Mouse (Mus musculus): ENCODE measurements around the gene Zw10. TPM values are rescaled to one million over a fixed set of nuclear protein-coding genes. Genes with fewer than 3 reads are reported as not detected.

The Zw10 gene
- polyA plus RNA-seq (2014; fragmentation: Nextera tagmentation; extraction: Ambion mirVana): 37.0 and 44.0 TPM in 2 replicates

- H3K27me3 ChIP-seq (replicated peaks; ENCODE audit: control insufficient read depth, insufficient read depth, low read length): no peaks in the 10 kb centered on the region
- peak; percentile 98 for ATAC-seq (replicated peaks; ENCODE audit: low FRiP score, low TSS enrichment, low read depth)
Observed at GRCm38 (mm10) chr9:49055333-49056205, at the start of gene Zw10. Gene Zw10, plus strand, starts transcription at chr9:49055613.

GRCm38 (mm10) chr9:49015824-49016223 is 39.6 kb upstream of the Zw10 start:
- no peaks in the 10 kb centered on the region for H3K27me3 ChIP-seq (replicated peaks; ENCODE audit: control insufficient read depth, insufficient read depth, low read length)
- H3K27ac ChIP-seq (ENCODE audit: low read depth): no peak overlapping the region
- H3K9ac ChIP-seq (ENCODE audit: low read length): no peak overlapping the region
- H3K4me1 ChIP-seq (replicated peaks; ENCODE audit: control insufficient read depth, insufficient read depth, low read length): no peaks in the 10 kb centered on the region
- DNase-seq (ENCODE audit: low spot score) (no peak), ATAC-seq (replicated peaks; ENCODE audit: low FRiP score, low TSS enrichment, low read depth) (no peak)
- H3K4me3 ChIP-seq (ENCODE audit: low read depth, low read length): no peak overlapping the region
- no peak overlapping the region for H3K4me2 ChIP-seq (ENCODE audit: low read length)
- H3K9me3 ChIP-seq (ENCODE audit: control insufficient read depth, low read length): no peaks in the 10 kb centered on the region
- 70% methylated on average over 7 of the region's 7 CpGs for WGBS
- H3K36me3 ChIP-seq (ENCODE audit: control insufficient read depth, insufficient read depth, low read length): peaks cover 74% of the 10 kb centered on the region

More at GRCm38 (mm10) chr9:49055333-49056205, at the start of gene Zw10:
- peaks cover 5% of the 10 kb centered on the region; the same call in 1 of the 2 replicates for H3K4me1 ChIP-seq (replicated peaks; ENCODE audit: control insufficient read depth, insufficient read depth, low read length)
- WGBS: under 1% methylated on average over 53 of the region's 53 CpGs
- peak within 1 kb of the TSS; percentile 74 for H3K4me2 ChIP-seq (ENCODE audit: low read length)
- peak within 1 kb of the TSS; percentile 95 for H3K4me3 ChIP-seq (ENCODE audit: low read depth, low read length)
- H3K36me3 ChIP-seq (ENCODE audit: control insufficient read depth, insufficient read depth, low read length): peaks cover 23% of the 10 kb centered on the region
- no peaks in the 10 kb centered on the region for H3K9me3 ChIP-seq (ENCODE audit: control insufficient read depth, low read length)
- peak within 1 kb of the TSS; percentile 72 for H3K9ac ChIP-seq (ENCODE audit: low read length)
- DNase-seq (ENCODE audit: low spot score): peak; percentile 95
- H3K27ac ChIP-seq (ENCODE audit: low read depth): peak within 1 kb of the TSS; percentile 57; the same call in 1 of the 2 replicates

GRCm38 (mm10) chr9:49021289-49021688 is 34.1 kb upstream of the Zw10 start:
- H3K27me3 ChIP-seq (replicated peaks; ENCODE audit: control insufficient read depth, insufficient read depth, low read length): no peaks in the 10 kb centered on the region
- 96% methylated on average over 5 of the region's 5 CpGs for WGBS
- no peak overlapping the region for H3K4me3 ChIP-seq (ENCODE audit: low read depth, low read length)
- ATAC-seq (replicated peaks; ENCODE audit: low FRiP score, low TSS enrichment, low read depth) (no peak), DNase-seq (ENCODE audit: low spot score) (no peak)
- H3K36me3 ChIP-seq (ENCODE audit: control insufficient read depth, insufficient read depth, low read length): peaks cover 49% of the 10 kb centered on the region
- no peak overlapping the region for H3K27ac ChIP-seq (ENCODE audit: low read depth)
- no peaks in the 10 kb centered on the region for H3K9me3 ChIP-seq (ENCODE audit: control insufficient read depth, low read length)
- H3K9ac ChIP-seq (ENCODE audit: low read length): no peak overlapping the region
- H3K4me2 ChIP-seq (ENCODE audit: low read length): no peak overlapping the region
- H3K4me1 ChIP-seq (replicated peaks; ENCODE audit: control insufficient read depth, insufficient read depth, low read length): no peaks in the 10 kb centered on the region

- 82% methylated on average over 5 of the region's 5 CpGs for WGBS
- Histone ChIP-seq H3K4me1 (replicated peaks; ENCODE audit: control insufficient read depth, insufficient read depth, low read length) (no peaks in the 10 kb centered on the region; the same call in 1 of the 2 replicates), H3K9ac (ENCODE audit: low read length) (no peak overlapping the region), H3K36me3 (ENCODE audit: control insufficient read depth, insufficient read depth, low read length) (peaks cover 50% of the 10 kb centered on the region), H3K27me3 (replicated peaks; ENCODE audit: control insufficient read depth, insufficient read depth, low read length) (no peaks in the 10 kb centered on the region), H3K27ac (ENCODE audit: low read depth) (no peak overlapping the region), H3K4me3 (ENCODE audit: low read depth, low read length) (no peak overlapping the region), H3K4me2 (ENCODE audit: low read length) (no peak overlapping the region), H3K9me3 (ENCODE audit: control insufficient read depth, low read length) (no peaks in the 10 kb centered on the region)
- ATAC-seq (replicated peaks; ENCODE audit: low FRiP score, low TSS enrichment, low read depth) (no peak), DNase-seq (ENCODE audit: low spot score) (no peak)
Observed at GRCm38 (mm10) chr9:49023956-49024355, 31.5 kb upstream of the Zw10 start.

GRCm38 (mm10) chr9:49024529-49024928 is 30.9 kb upstream of the Zw10 start:
- Histone ChIP-seq H3K27me3 (replicated peaks; ENCODE audit: control insufficient read depth, insufficient read depth, low read length) (no peaks in the 10 kb centered on the region), H3K4me2 (ENCODE audit: low read length) (no peak overlapping the region), H3K4me1 (replicated peaks; ENCODE audit: control insufficient read depth, insufficient read depth, low read length) (no peaks in the 10 kb centered on the region; the same call in 1 of the 2 replicates), H3K27ac (ENCODE audit: low read depth) (no peak overlapping the region), H3K4me3 (ENCODE audit: low read depth, low read length) (no peak overlapping the region), H3K9ac (ENCODE audit: low read length) (no peak overlapping the region), H3K9me3 (ENCODE audit: control insufficient read depth, low read length) (no peaks in the 10 kb centered on the region), H3K36me3 (ENCODE audit: control insufficient read depth, insufficient read depth, low read length) (peaks cover 55% of the 10 kb centered on the region)
- 85% methylated on average over 2 of the region's 2 CpGs for WGBS
- ATAC-seq (replicated peaks; ENCODE audit: low FRiP score, low TSS enrichment, low read depth) (no peak), DNase-seq (ENCODE audit: low spot score) (no peak)

- ATAC-seq (replicated peaks; ENCODE audit: low FRiP score, low TSS enrichment, low read depth) (no peak), DNase-seq (ENCODE audit: low spot score) (no peak)
- Histone ChIP-seq H3K9ac (ENCODE audit: low read length) (no peak overlapping the region), H3K36me3 (ENCODE audit: control insufficient read depth, insufficient read depth, low read length) (peaks cover 83% of the 10 kb centered on the region), H3K4me3 (ENCODE audit: low read depth, low read length) (no peak overlapping the region), H3K4me1 (replicated peaks; ENCODE audit: control insufficient read depth, insufficient read depth, low read length) (no peaks in the 10 kb centered on the region), H3K4me2 (ENCODE audit: low read length) (no peak overlapping the region), H3K9me3 (ENCODE audit: control insufficient read depth, low read length) (no peaks in the 10 kb centered on the region), H3K27me3 (replicated peaks; ENCODE audit: control insufficient read depth, insufficient read depth, low read length) (no peaks in the 10 kb centered on the region), H3K27ac (ENCODE audit: low read depth) (no peak overlapping the region)
- WGBS: 95% methylated on average over 4 of the region's 4 CpGs
Observed at GRCm38 (mm10) chr9:49034764-49035163, 20.6 kb upstream of the Zw10 start.

GRCm38 (mm10) chr9:49050901-49051300 is 4.5 kb upstream of the Zw10 start:
- 0 out of 2 replicates have a peak, but pooled peaks cover 2% of the 10 kb centered on the region for H3K4me1 ChIP-seq (replicated peaks; ENCODE audit: control insufficient read depth, insufficient read depth, low read length)
- no peaks in the 10 kb centered on the region for H3K27me3 ChIP-seq (replicated peaks; ENCODE audit: control insufficient read depth, insufficient read depth, low read length)
- DNase-seq (ENCODE audit: low spot score) (no peak), ATAC-seq (replicated peaks; ENCODE audit: low FRiP score, low TSS enrichment, low read depth) (no peak)
- no peak overlapping the region for H3K4me2 ChIP-seq (ENCODE audit: low read length)
- no peaks in the 10 kb centered on the region for H3K36me3 ChIP-seq (ENCODE audit: control insufficient read depth, insufficient read depth, low read length)
- no peak overlapping the region for H3K9ac ChIP-seq (ENCODE audit: low read length)
- H3K27ac ChIP-seq (ENCODE audit: low read depth): no peak overlapping the region
- WGBS: 73% methylated on average over 5 of the region's 5 CpGs
- no peaks in the 10 kb centered on the region for H3K9me3 ChIP-seq (ENCODE audit: control insufficient read depth, low read length)
- no peak overlapping the region for H3K4me3 ChIP-seq (ENCODE audit: low read depth, low read length)

GRCm38 (mm10) chr9:49051349-49051748 is 4.1 kb upstream of the Zw10 start:
- H3K27me3 ChIP-seq (replicated peaks; ENCODE audit: control insufficient read depth, insufficient read depth, low read length): no peaks in the 10 kb centered on the region
- DNase-seq (ENCODE audit: low spot score): peak; percentile 75

More at GRCm38 (mm10) chr9:49051349-49051748, 4.1 kb upstream of the Zw10 start:
- H3K4me2 ChIP-seq (ENCODE audit: low read length): no peak overlapping the region
- 13% methylated on average over 5 of the region's 5 CpGs for WGBS
- no peak overlapping the region for H3K9ac ChIP-seq (ENCODE audit: low read length)
- no peak overlapping the region for H3K27ac ChIP-seq (ENCODE audit: low read depth)
- no peak for ATAC-seq (replicated peaks; ENCODE audit: low FRiP score, low TSS enrichment, low read depth)
- H3K4me3 ChIP-seq (ENCODE audit: low read depth, low read length): no peak overlapping the region
- no peaks in the 10 kb centered on the region for H3K9me3 ChIP-seq (ENCODE audit: control insufficient read depth, low read length)
- H3K4me1 ChIP-seq (replicated peaks; ENCODE audit: control insufficient read depth, insufficient read depth, low read length): peaks cover 4% of the 10 kb centered on the region; the same call in 1 of the 2 replicates
- no peaks in the 10 kb centered on the region for H3K36me3 ChIP-seq (ENCODE audit: control insufficient read depth, insufficient read depth, low read length)
